24 mouse cellular contexts compared by ENCODE assay signal in genomic region chr2:128796463-128796862, GRCm38 (mm10). TPM values are rescaled to one million over a fixed set of nuclear protein-coding genes. Genes with fewer than 3 reads are reported as not detected.
DNase-seq lines count a peak whose midpoint lies in the region; ATAC-seq and TF ChIP-seq lines count a peak whose summit lies in the region.
"Had no signal": no experiment of that assay in that cellular context is flagged by ENCODE, and none has a peak within 500 bp of the region (broad histone marks: within the 10 kb centered on the region; RNA-seq: fewer than 3 reads in every experiment).

No protein-coding gene starts in this region.

- H3K9me3 ChIP-seq in liver, postnatal 0 days (ENCODE audit: low read length) = peaks cover 6% of the 10 kb centered on the region; the same call in 1 of the 2 replicates
- no peaks in the 10 kb centered on the region for H3K9me3 ChIP-seq in liver, embryonic 12.5 days (replicated peaks)
- H3K9me3 ChIP-seq in stomach, postnatal 0 days (ENCODE audit: control insufficient read depth, low read length) = no peaks in the 10 kb centered on the region; the same call in 1 of the 2 replicates
- H3K9me3 ChIP-seq: forebrain, embryonic 15.5 days; hindbrain, embryonic 15.5 days; intestine, embryonic 15.5 days; kidney, embryonic 15.5 days had no signal

- 41% methylated on average over 6 of the region's 6 CpGs for WGBS in liver, postnatal 0 days (ENCODE audit: insufficient replicate concordance)
- 30% methylated on average over 6 of the region's 6 CpGs for WGBS in liver, embryonic 12.5 days (ENCODE audit: insufficient replicate concordance)
- WGBS in stomach, postnatal 0 days = 69% methylated on average over 6 of the region's 6 CpGs

- no peaks in the 10 kb centered on the region for H3K4me1 ChIP-seq in liver, postnatal 0 days (ENCODE audit: insufficient read depth)
- H3K4me1 ChIP-seq in liver, embryonic 12.5 days = no peaks in the 10 kb centered on the region
- no peaks in the 10 kb centered on the region for H3K4me1 ChIP-seq in brown adipose tissue, adult 24 weeks (ENCODE audit: control insufficient read depth, insufficient read depth, insufficient read length, low read length)
- H3K4me1 ChIP-seq in stomach, postnatal 0 days (replicated peaks; ENCODE audit: control insufficient read depth, insufficient read depth) = no peaks in the 10 kb centered on the region
- H3K4me1 ChIP-seq: embryonic facial prominence, embryonic 12.5 days; forebrain, embryonic 15.5 days; hindbrain, embryonic 15.5 days; intestine, embryonic 15.5 days; kidney, embryonic 15.5 days had no signal

- peak; percentile 33 for DNase-seq in gastrocnemius, adult 2 months
- DNase-seq in gastrocnemius, adult 8-10 months (ENCODE audit: low spot score in 2 of 2) = no peak
- DNase-seq in liver, postnatal 0 days = no peak
- peak; percentile 22 for DNase-seq in skeletal muscle tissue, adult 2 months (ENCODE audit: low read depth, low spot score)
- no peak for DNase-seq in thymus, postnatal 0 days (ENCODE audit: low spot score)
- no peak for DNase-seq in stomach, postnatal 0 days (ENCODE audit: low spot score)
- DNase-seq: adrenal gland, postnatal 25 days; cerebellum, adult 8-10 months; left cerebral cortex, postnatal 4 days; liver; lung, adult 18-20 months; right cerebral cortex, postnatal 4 days; thymus, adult 18-20 months had no signal

- no peaks in the 10 kb centered on the region for H3K27me3 ChIP-seq in liver, postnatal 0 days (ENCODE audit: insufficient read depth, low read length)
- H3K27me3 ChIP-seq in liver, embryonic 12.5 days (replicated peaks) = no peaks in the 10 kb centered on the region
- H3K27me3 ChIP-seq in stomach, postnatal 0 days (ENCODE audit: control insufficient read depth, insufficient read depth, low read length) = no peaks in the 10 kb centered on the region
- H3K27me3 ChIP-seq: CH12.LX; embryonic facial prominence, embryonic 12.5 days; forebrain, embryonic 15.5 days; hindbrain, embryonic 15.5 days; intestine, embryonic 15.5 days; kidney, embryonic 15.5 days had no signal

- no peak for TF ChIP-seq EP300 in liver, postnatal 0 days (IDR thresholded peaks at IDR 0.05; ENCODE audit: low read depth)
- no peak for TF ChIP-seq EP300 in stomach, postnatal 0 days (optimal IDR thresholded peaks at IDR 0.05)

- no peak overlapping the region for H3K4me3 ChIP-seq in gastrocnemius, adult 2 months
- H3K4me3 ChIP-seq in liver, postnatal 0 days (ENCODE audit: low read depth, low read length) = no peak overlapping the region
- H3K4me3 ChIP-seq in liver, embryonic 12.5 days = no peak overlapping the region
- H3K4me3 ChIP-seq in brown adipose tissue, adult 24 weeks (ENCODE audit: insufficient read depth, low read depth, low read length) = no peak overlapping the region
- no peak overlapping the region for H3K4me3 ChIP-seq in stomach, postnatal 0 days (ENCODE audit: low read depth, low read length)
- H3K4me3 ChIP-seq: embryonic facial prominence, embryonic 12.5 days; forebrain, embryonic 15.5 days; heart, adult 2 months; hindbrain, embryonic 15.5 days; intestine, embryonic 15.5 days; kidney, embryonic 15.5 days; left cerebral cortex, adult 2 months had no signal

- H3K27ac ChIP-seq in gastrocnemius, adult 2 months = peak overlapping the region; percentile 62
- 0 out of 2 replicates have a peak overlapping the region, but pooled peaks have one; percentile 32 for H3K27ac ChIP-seq in liver, postnatal 0 days (ENCODE audit: low read depth)
- no peak overlapping the region for H3K27ac ChIP-seq in liver, embryonic 12.5 days
- 0 out of 2 replicates have a peak overlapping the region, but pooled peaks have one; percentile 30 for H3K27ac ChIP-seq in brown adipose tissue, adult 24 weeks (replicated peaks; ENCODE audit: low read depth, low read length)
- no peak overlapping the region for H3K27ac ChIP-seq in stomach, postnatal 0 days (replicated peaks)
- H3K27ac ChIP-seq: embryonic facial prominence, embryonic 12.5 days; forebrain, embryonic 15.5 days; heart, adult 2 months; hindbrain, embryonic 15.5 days; intestine, embryonic 15.5 days; kidney, embryonic 15.5 days had no signal

- H3K4me2 ChIP-seq in liver, postnatal 0 days (ENCODE audit: low read depth, low read length) = no peak overlapping the region
- no peak overlapping the region for H3K4me2 ChIP-seq in liver, embryonic 12.5 days
- no peak overlapping the region for H3K4me2 ChIP-seq in stomach, postnatal 0 days (replicated peaks; ENCODE audit: low read depth)
- H3K4me2 ChIP-seq: embryonic facial prominence, embryonic 12.5 days; forebrain, embryonic 15.5 days; hindbrain, embryonic 15.5 days; intestine, embryonic 15.5 days; kidney, embryonic 15.5 days; midbrain, embryonic 11.5 days had no signal

- H3K36me3 ChIP-seq in liver, postnatal 0 days (replicated peaks; ENCODE audit: insufficient read depth, low read length) = peaks cover 25% of the 10 kb centered on the region
- H3K36me3 ChIP-seq in liver, embryonic 12.5 days = peaks cover 28% of the 10 kb centered on the region
- peaks cover 6% of the 10 kb centered on the region; the same call in 1 of the 2 replicates for H3K36me3 ChIP-seq in stomach, postnatal 0 days (ENCODE audit: control insufficient read depth, insufficient read depth, low read length)
- H3K36me3 ChIP-seq: forebrain, embryonic 15.5 days; hindbrain, embryonic 15.5 days had no signal

- TF ChIP-seq CTCF in gastrocnemius, adult 2 months (IDR thresholded peaks at IDR 0.05) = no peak
- no peak for TF ChIP-seq CTCF in liver, postnatal 0 days (IDR thresholded peaks at IDR 0.05; ENCODE audit: low read depth)
- no peak for TF ChIP-seq CTCF in stomach, postnatal 0 days (IDR thresholded peaks at IDR 0.05; ENCODE audit: low read depth)

- intact Hi-C loops in gastrocnemius, adult 2 months (cut with DNase I) = no loop called here

- H3K9ac ChIP-seq in liver, postnatal 0 days (replicated peaks) = no peak overlapping the region
- H3K9ac ChIP-seq in liver, embryonic 12.5 days = no peak overlapping the region
- H3K9ac ChIP-seq in stomach, postnatal 0 days (ENCODE audit: low read length) = no peak overlapping the region
- H3K9ac ChIP-seq: embryonic facial prominence, embryonic 12.5 days; forebrain, embryonic 15.5 days; hindbrain, embryonic 15.5 days; intestine, embryonic 15.5 days; kidney, embryonic 15.5 days had no signal

- ATAC-seq in liver, postnatal 0 days = no peak; the same call in 1 of the 2 replicates
- ATAC-seq in liver, embryonic 12.5 days = no peak
- ATAC-seq in stomach, postnatal 0 days (ENCODE audit: low FRiP score, low TSS enrichment) = no peak
- ATAC-seq: forebrain, embryonic 15.5 days; intestine, embryonic 15.5 days had no signal

RNA-seq across cellular contexts. Expression of gene Tmem87b, which starts 21.5 kb away (rescaled TPM):
- total RNA-seq in gastrocnemius, adult 2 months (2021) = 10 to 100 TPM; 15.9 to 16.1 TPM
- 10 to 100 TPM; 11.1 to 16.4 (median 14.1) TPM for total RNA-seq in gastrocnemius, adult 8-10 months (2022)
- polyA plus RNA-seq in liver, postnatal 0 days (2015; fragmentation: Nextera tagmentation; extraction: Ambion mirVana) = 15.7 and 17.5 TPM in 2 replicates
- 9.5 and 9.9 TPM in 2 replicates for polyA plus RNA-seq in liver, embryonic 12.5 days (2016; fragmentation: Nextera tagmentation; extraction: Ambion mirVana)
- polyA plus RNA-seq in brown adipose tissue, adult 24 weeks (2012; ENCODE audit: insufficient read depth, insufficient read length, missing spikeins) = 12.9 and 13.7 TPM in 2 replicates
- 24.3 and 30.6 TPM in 2 replicates for polyA plus RNA-seq in thymus, postnatal 0 days (2015; fragmentation: Nextera tagmentation; extraction: Ambion mirVana)
- polyA plus RNA-seq in stomach, postnatal 0 days (2015; fragmentation: Nextera tagmentation; extraction: Ambion mirVana) = 26.4 and 31.9 TPM in 2 replicates

Comparison
In these comparisons a context has a peak if more than half of its experiments do, and no peak if none do; other contexts are left out.
1. DNase-seq: peak in gastrocnemius, adult 2 months (single experiment) and skeletal muscle tissue, adult 2 months (single experiment); none in gastrocnemius, adult 8-10 months (0 of 2), liver, postnatal 0 days (single experiment), thymus, postnatal 0 days (single experiment) and stomach, postnatal 0 days (single experiment).
2. H3K27ac ChIP-seq: peak in gastrocnemius, adult 2 months (single experiment), liver, postnatal 0 days (single experiment) and brown adipose tissue, adult 24 weeks (single experiment); none in liver, embryonic 12.5 days (single experiment) and stomach, postnatal 0 days (single experiment).